Mouse (Mus musculus): ENCODE measurements around the gene Map1lc3a.

Map1lc3a gene

DNA sequence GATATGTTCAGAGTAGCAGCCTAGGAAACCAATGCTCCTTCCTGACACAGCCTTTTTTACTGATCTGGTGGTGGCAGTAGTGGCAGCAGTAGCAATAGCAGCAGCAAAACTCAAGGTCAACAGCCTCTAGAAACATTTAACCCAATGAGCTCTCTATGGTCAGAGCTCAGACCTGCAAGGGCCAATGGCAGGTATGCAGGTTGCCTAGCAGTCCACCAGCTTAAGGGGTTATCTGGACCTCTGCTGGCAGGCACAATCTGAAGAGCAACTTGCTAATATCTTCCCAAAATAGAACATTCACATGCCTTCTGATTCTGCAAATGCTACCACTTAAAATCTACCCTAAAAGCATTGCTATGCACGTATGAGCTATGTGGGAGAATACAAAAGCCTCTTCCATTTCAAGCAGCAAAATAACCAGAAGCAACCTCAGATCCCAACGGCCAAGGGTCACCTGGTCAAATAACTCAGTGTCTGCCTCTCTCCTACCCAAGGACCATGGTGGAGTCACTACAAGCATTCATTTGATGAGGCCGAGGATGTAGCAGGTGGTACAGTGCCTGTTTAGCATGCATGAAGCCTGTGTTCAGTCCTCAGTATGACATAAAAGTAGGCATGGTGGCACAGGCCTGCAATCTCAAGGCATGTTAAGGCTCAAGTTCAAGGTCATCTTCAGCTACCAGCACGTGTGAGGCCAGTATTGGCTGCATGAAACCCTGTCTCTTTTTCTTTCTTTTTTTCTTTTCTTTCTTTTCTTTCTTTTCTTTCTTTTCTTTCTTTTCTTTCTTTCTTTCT, 11.6 kb downstream of the Map1lc3a start:
- no peak for DNase-seq

- no peak for DNase-seq
These were observed 14.0 kb downstream of the Map1lc3a start for GRCm38 (mm10) chr2:155290066-155290465.

DNA sequence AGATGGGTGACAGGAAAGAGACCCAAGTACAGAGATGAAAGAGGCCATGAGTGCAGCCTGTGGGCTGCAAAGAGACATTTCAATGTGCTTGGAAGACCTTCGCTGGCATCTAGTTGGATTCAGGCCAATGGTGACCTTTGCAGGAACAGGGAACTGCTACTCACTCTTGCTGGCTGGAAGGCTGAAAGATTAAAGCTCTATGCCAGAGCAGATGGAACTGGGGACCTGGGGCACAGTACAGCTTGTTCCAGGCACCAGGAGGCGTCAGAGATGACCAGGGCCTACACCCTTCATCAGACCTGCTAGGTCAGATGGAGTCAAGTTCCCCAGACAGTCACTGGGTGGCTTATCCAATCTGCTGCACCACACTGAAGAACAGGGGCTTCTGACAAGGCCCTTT, 17.3 kb downstream of the Map1lc3a start:
- DNase-seq = no peak

DNA sequence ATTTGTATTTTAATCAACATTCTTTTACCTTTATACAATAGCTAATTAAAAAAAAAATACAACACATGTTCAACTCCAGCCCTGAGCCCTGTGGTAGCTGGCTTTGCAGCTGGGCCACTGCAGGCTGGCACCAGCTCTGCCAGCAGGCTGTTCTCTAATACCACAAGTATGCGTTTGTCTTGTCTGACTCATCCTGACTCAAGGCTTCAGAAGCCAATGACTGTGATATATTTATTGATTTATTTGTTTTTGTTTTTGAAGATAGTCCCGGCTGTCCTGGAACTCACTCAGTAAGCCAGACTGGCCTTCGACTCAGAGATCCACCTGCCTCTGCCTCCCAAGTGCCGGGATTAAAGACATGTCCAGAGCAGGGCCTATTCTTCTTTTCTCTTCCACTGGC, 17.8 kb downstream of the Map1lc3a start:
- no peak for DNase-seq

DNA sequence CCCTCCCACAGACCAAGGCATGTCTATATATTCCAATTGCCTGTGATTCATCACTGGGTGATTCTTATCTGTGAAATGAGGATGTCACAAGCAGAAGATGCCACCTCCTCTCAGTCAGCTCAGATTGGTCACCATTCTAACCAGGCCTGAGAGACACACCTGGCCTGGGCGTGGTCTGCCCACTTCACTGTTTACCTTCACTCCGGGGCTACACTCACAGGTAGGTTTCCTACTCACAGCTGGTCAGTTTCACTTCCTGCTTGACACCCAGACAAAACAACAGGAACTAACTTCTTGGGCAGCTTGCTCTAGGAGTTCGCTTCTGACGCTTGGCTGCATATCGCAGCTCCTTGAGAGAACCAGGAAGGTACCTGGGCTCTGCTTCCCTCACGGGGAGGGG, 19.4 kb downstream of the Map1lc3a start:
- no peak for DNase-seq

DNA sequence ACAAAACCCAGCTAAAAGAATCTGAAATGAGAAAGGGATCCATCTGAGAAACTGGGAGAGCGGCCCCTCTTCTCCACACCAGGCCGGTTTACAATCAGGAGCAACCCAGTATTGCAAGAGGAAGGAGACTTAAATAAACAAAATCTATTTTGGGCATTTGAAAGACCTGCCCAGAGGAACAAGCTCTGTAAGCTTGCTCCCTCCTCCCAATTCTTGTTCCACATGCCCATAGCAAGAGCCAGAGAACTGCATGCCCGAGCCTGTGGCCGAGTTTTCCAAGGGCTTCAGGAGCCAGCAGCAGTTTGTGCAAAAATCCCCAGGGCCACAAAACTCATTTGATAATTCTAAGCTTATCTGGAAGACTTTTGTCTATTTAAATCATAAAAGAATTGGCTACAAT, 23.5 kb downstream of the Map1lc3a start:
- no peak for DNase-seq

DNA sequence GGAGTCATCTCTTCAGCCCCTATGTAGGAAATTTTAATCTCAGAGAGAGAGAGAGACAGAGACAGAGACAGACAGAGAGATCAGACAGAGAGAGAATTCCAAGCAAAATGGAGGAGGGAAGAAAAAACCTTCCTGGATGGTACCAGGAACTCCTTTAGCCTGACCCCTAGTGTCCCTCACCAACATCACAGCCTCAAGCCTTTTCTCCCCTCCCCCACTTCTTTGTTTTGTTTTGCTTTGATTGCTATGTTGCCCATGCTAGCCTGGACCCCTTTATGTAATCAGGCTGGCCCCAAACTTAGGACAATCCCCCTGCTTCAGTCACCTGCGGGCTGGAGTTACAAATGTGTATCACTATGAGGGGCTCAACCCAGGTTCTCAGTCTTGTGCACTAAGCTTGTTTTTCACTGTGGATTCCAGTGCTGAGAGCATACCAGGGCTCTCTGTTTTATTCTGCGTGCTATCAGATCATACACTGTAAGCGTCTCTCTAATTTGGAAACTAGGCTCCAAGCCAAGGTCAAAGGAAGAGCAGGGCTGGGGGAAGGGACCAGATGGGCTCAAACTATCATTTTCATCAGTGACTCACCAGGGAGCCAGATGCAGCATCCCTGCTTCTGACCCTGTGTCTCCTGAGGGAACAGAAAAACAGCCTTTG, 33.0 kb downstream of the Map1lc3a start:
- DNase-seq = peak; percentile 84

DNA sequence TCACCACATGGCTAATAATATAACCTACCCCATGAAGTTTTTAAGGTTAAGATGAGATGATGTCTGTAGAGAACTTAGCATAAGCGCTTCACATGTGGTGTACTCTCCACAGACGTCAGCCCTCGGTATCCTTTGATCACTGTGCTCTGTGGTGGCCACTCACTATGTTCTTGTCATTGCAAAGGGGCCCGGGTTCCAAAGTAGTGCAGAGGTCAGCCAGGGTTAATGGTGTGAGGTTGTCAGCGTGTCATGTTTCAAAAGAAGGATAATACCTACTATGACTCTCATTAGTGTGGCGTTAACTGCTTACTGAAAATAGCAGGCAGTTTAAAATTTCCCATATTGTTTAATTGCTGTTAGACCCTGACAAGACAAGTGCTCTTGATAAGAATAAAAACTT, 37.6 kb downstream of the Map1lc3a start:
- no peak for DNase-seq

DNA sequence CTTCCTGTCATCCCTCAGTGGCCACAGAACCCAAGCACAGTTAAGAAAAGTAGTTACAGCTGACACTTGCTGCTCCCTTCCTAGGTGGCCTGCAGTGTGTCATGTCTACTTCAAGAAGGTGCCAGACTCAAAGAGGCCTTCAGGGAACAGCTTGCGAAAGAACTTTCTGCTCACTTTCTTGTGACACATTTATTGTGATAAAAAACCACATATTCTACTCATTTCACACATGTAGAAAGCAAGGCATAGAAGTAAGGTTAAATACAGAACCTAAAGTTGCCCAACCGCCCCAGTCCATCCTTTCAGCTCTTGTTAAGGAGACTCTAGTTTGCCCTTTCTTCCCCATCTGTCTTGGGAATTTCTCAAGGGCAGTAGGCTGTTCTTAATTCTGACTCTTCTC, 42.5 kb downstream of the Map1lc3a start:
- DNase-seq = no peak

DNA sequence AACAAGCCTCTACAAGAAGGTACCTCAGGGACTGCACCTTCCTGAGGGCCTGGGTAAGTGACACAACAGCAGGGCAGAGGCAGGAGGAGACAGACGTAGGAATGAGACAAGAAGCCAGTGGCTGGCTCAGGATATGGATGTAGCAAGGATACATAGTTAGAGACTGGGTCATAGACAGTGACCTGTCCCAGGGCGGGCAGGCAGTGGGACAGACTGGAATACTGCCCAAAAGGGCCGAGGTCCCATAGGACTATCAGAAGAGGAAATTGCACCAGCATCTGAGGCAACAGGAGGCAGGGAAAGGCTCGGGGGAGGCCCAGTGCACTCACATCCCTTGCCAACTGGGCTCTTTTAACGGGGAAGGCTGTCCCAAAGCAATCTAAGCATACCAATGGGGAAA, 44.5 kb downstream of the Map1lc3a start:
- DNase-seq = no peak

DNA sequence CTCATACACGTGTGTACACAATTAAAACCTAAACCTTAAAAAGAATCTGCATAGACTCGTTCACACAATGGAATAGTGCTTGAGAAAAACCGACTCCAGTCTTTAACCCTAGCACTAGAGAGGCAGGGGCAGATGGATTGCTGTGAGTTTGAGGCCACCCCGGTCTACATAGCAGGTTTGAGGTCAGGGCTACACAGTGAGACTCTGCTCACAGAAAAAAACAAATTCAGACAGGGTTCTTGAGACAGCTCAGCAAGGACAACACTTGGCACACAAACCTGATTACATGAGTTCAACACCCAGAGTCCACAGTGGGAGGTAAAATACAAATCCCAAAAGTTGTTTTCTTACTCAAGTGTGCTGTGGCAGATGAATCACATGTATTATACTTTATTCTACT, 49.9 kb downstream of the Map1lc3a start:
- no peak for DNase-seq

All from retina, postnatal 1 day (tissue).